Mouse (Mus musculus): Measurements from ENCODE around the gene Slx4ip.

DNA sequence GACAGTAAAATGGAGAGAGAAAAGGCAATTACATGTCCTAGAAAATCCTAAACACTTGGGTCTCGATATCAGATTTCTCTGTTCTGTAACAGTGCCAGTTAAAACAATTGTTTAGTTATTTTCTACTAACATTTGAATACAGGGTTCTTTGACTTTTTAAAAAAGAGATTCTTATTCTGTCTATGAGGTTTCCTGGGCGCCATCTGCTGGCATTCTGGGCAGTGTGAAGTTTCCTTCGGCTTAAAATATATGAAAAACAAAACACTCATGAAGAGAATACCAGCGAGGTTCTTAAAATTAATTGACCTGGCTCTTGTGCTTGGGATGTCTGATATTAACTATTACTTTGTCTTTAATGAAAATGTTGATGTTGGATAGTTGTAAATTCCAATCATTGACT, 4.2 kb upstream of the Slx4ip start:
- TF ChIP-seq CTCF (IDR thresholded peaks at IDR 0.05; ENCODE audit: borderline replicate concordance, insufficient read depth, low read depth, low read length): peak; percentile 39; the same call in 1 of the 2 replicates
- TF ChIP-seq POLR2A (IDR thresholded peaks at IDR 0.05; ENCODE audit: borderline replicate concordance, insufficient read depth, low read length): no peak
